Mouse (Mus musculus): ENCODE results near the gene Adamts3. TPM values are rescaled to one million over a fixed set of nuclear protein-coding genes. Genes with fewer than 3 reads are reported as not detected.

Adamts3 gene
- 0.70 and 0.98 TPM in 2 replicates for polyA plus RNA-seq (2012; rRNA removed)

DNA sequence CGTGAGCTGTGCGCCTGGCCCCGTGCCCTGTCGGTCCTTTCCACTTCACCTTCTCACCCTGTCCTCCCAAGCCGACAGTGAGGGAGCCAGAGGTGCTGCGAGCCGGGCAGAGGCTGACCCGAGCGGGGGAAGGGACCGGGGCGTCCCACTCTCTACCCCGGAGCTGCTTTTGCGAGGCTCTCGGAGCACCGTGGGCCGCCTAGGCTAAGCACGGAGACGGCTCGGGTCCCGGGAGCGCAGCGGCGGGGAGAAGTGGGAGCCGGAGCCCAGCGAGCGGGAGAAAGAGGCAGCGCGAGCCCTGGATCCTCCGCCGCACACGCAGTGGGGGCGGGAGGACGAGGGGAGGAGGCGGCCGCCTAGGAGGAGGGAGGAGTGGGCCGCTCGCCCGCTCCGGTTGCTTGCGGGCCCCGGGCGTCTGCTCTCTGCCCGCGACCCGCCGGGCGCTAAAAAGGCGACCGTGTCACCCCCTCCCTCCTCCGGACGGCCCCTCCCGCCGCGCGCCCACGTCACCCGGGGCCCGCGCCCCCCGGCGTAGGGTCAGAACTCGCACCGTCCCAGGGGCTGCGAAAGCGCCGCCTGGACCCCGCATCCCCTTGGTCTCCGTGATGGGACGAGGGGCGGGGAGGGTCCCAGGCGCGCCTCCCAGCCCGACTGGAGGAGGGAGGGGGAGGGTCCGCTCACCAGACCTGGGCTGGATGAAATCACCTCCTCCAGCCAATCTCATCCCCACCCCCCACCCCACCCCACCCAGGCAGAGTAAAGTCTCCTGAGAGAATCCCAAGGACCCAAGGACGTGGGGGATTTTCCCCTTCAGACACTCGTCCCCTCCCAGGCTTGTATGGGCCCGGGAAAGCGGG lies at the start of gene Adamts3:
Gene Adamts3, minus strand, starts transcription at position 284 of the 857 bp plus-strand sequence.
- Histone ChIP-seq H3K4me3 (replicated peaks; ENCODE audit: extremely low read depth, low read depth, low read length) (peak within 1 kb of the TSS; percentile 72), H3K4me1 (ENCODE audit: control insufficient read depth, insufficient read depth, low read length) (no peaks in the 10 kb centered on the region)
- peak; percentile 49 for DNase-seq
- TF ChIP-seq POLR2A (IDR thresholded peaks at IDR 0.05; ENCODE audit: borderline replicate concordance, extremely low read depth, low read depth, low read length) (no peak), CTCF (IDR thresholded peaks at IDR 0.05; ENCODE audit: insufficient read depth, low read length) (no peak)
- WGBS: 2% methylated on average over 67 of the region's 78 CpGs

DNA sequence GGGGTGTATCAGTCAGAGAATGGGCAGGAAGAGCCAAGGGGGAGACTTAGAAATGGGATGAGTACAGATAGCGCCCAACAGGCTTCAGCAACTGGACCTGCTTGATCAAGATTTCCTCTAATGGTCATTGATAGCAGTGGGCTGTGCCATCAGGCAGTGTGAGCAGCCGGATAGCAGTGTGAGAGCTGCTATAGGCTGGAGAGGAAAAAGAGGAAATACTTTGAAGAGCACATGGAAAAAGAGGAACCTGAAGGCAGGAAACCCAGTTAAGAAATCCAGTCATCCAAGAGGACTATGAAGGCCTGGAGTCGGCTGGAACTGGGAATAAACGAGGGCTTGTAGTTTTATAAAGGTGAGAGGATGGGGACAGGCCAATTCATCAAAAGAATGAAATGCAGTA lies 48.4 kb upstream of the Adamts3 start:
- no peak for DNase-seq
- WGBS: 69% methylated on average over 4 of the region's 4 CpGs
- Histone ChIP-seq H3K4me1 (ENCODE audit: control insufficient read depth, insufficient read depth, low read length) (no peaks in the 10 kb centered on the region), H3K4me3 (replicated peaks; ENCODE audit: extremely low read depth, low read depth, low read length) (no peak overlapping the region)
- TF ChIP-seq CTCF (IDR thresholded peaks at IDR 0.05; ENCODE audit: insufficient read depth, low read length): no peak
- TF ChIP-seq POLR2A (IDR thresholded peaks at IDR 0.05; ENCODE audit: borderline replicate concordance, extremely low read depth, low read depth, low read length): no peak

DNA sequence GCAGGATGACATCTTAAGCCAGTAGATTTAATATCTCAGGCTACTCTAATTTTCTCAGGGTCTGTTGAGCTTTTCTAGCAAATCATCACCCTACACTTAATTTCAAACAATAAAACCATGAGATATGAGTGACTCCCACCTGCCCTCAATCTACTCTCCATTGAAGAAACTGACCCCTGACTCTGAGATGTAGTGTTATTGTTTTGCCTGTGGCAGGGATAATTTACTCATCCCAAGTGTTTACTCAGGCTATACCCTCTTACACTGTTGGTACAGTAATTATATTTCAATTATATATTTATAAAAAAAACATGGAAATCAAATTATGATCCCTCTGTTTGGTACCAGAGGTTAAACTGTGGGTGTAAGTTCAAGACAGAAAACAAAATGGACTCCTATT lies 29.2 kb upstream of the Adamts3 start:
- no peak overlapping the region for H3K4me3 ChIP-seq (replicated peaks; ENCODE audit: extremely low read depth, low read depth, low read length)
- DNase-seq: no peak
- TF ChIP-seq CTCF (IDR thresholded peaks at IDR 0.05; ENCODE audit: insufficient read depth, low read length): no peak
- no peak for TF ChIP-seq POLR2A (IDR thresholded peaks at IDR 0.05; ENCODE audit: borderline replicate concordance, extremely low read depth, low read depth, low read length)
- H3K4me1 ChIP-seq (ENCODE audit: control insufficient read depth, insufficient read depth, low read length): no peaks in the 10 kb centered on the region

DNA sequence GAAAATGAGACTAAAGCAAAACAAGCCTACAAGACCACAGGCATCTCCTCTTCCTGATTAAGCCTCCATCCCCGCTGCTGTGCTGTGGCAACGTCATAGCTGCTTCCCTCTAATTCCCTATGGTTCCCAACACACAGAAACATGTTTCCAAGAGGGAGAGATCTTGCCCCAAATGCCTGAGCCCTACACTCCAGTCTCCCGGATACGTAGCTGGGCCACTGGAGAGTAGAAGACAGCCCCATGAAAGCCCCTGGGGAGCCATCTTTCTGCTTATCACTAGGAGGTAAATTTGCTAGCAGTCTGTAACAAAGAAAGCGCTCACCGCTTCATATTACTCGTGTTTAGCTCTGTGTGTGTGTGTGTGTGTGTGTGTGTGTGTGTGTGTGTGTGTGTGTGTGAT lies 28.8 kb upstream of the Adamts3 start:
- TF ChIP-seq POLR2A (IDR thresholded peaks at IDR 0.05; ENCODE audit: borderline replicate concordance, extremely low read depth, low read depth, low read length) (no peak), CTCF (IDR thresholded peaks at IDR 0.05; ENCODE audit: insufficient read depth, low read length) (no peak)
- DNase-seq: no peak
- Histone ChIP-seq H3K4me1 (ENCODE audit: control insufficient read depth, insufficient read depth, low read length) (no peaks in the 10 kb centered on the region), H3K4me3 (replicated peaks; ENCODE audit: extremely low read depth, low read depth, low read length) (no peak overlapping the region)
- 75% methylated on average over 7 of the region's 7 CpGs for WGBS

DNA sequence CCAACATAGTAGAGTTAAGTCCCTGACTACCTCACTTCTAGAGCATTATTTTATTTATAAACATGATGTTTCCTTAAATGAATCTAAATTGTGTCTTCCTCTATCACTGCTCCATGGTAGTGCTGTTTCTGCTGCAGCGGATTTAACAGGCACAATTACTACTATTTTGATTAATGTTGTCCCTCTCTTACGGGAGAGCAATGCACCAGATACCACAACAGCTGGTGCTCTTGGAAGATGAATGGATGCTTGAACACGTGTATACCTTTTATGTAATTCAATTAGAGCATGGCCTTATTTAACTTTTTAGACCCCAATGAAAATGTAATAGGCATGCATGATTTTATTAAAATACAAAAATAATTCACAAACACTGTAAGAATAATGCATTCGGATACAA lies 28.4 kb upstream of the Adamts3 start:
- no peak for DNase-seq
- no peak overlapping the region for H3K4me3 ChIP-seq (replicated peaks; ENCODE audit: extremely low read depth, low read depth, low read length)
- no peaks in the 10 kb centered on the region for H3K4me1 ChIP-seq (ENCODE audit: control insufficient read depth, insufficient read depth, low read length)
- WGBS: 78% methylated on average over 4 of the region's 4 CpGs
- TF ChIP-seq CTCF (IDR thresholded peaks at IDR 0.05; ENCODE audit: insufficient read depth, low read length) (no peak), POLR2A (IDR thresholded peaks at IDR 0.05; ENCODE audit: borderline replicate concordance, extremely low read depth, low read depth, low read length) (no peak)

DNA sequence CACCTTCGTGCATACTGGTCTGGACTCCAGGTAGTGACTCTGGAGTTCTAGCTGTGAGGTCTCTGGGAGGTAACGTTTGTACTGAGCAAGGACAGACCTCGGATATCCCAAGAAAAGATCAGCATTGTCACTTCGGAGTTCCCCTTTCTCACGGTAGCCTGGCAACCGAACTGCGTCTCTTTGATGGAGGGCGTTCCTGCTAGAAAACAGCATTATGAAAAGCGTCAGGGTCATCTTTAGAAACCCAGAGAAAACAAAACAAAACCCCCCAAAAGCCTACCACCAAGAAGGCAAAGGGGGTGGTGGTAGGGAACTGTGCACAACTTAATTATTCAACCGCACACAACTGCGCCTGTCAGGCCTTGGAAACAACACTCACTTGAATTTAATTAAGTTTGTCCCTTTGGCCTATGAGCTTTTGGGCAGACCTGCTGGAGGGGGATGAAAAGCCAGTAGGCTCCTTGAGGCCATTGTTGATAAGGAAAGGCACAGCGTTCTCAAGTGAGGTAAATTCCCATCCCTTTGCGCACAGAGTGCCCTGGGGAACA lies 23.8 kb upstream of the Adamts3 start:
- no peaks in the 10 kb centered on the region for H3K4me1 ChIP-seq (ENCODE audit: control insufficient read depth, insufficient read depth, low read length)
- 70% methylated on average over 13 of the region's 13 CpGs for WGBS
- TF ChIP-seq POLR2A (IDR thresholded peaks at IDR 0.05; ENCODE audit: borderline replicate concordance, extremely low read depth, low read depth, low read length) (no peak), CTCF (IDR thresholded peaks at IDR 0.05; ENCODE audit: insufficient read depth, low read length) (no peak)
- no peak overlapping the region for H3K4me3 ChIP-seq (replicated peaks; ENCODE audit: extremely low read depth, low read depth, low read length)
- no peak for DNase-seq

DNA sequence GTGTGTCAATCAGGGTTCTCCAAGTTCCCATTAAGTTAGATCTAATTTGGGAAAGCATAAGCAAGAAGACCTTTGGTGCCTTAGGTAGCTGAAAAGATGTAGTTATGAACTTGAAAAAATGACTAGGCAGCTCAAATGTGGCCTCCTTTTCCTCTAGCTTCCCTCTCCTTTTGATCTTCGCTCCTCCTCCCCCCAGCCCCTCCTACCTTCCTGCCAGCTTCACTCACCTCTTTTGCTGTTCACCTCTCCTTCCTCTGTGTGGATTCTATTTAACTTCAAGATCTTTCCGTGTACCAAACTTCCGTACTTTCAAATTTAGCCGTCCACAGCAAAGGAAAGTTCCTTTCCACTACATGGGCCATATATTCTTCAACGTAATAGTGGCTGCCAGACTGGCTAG lies 17.9 kb upstream of the Adamts3 start:
- Histone ChIP-seq H3K4me1 (ENCODE audit: control insufficient read depth, insufficient read depth, low read length) (no peaks in the 10 kb centered on the region), H3K4me3 (replicated peaks; ENCODE audit: extremely low read depth, low read depth, low read length) (no peak overlapping the region)
- no peak for DNase-seq
- WGBS: 77% methylated on average over 5 of the region's 5 CpGs
- no peak for TF ChIP-seq CTCF (IDR thresholded peaks at IDR 0.05; ENCODE audit: insufficient read depth, low read length)
- no peak for TF ChIP-seq POLR2A (IDR thresholded peaks at IDR 0.05; ENCODE audit: borderline replicate concordance, extremely low read depth, low read depth, low read length)

DNA sequence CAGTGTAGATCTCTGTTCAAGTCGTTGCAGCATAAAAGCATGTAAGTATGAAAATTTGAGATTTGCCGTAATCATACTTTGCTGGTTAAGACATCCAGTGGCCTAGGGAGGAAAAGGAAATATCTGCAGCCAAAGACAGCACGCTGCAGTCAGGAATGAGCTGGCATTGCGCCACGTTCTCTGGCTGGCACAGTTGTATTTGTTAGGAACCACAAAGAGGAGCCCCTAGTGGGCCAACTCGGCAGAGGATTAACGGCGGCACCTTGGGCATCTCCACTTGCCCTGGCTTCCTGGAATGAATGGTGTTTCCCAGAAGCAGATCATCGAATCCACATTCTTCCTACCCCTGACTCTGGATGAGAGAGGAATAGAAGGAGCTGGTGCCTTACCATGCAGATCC lies 14.4 kb upstream of the Adamts3 start:
- no peak for TF ChIP-seq POLR2A (IDR thresholded peaks at IDR 0.05; ENCODE audit: borderline replicate concordance, extremely low read depth, low read depth, low read length)
- no peak for TF ChIP-seq CTCF (IDR thresholded peaks at IDR 0.05; ENCODE audit: insufficient read depth, low read length)
- no peak for DNase-seq
- H3K4me3 ChIP-seq (replicated peaks; ENCODE audit: extremely low read depth, low read depth, low read length): no peak overlapping the region
- 25% methylated on average over 9 of the region's 9 CpGs for WGBS
- H3K4me1 ChIP-seq (ENCODE audit: control insufficient read depth, insufficient read depth, low read length): no peaks in the 10 kb centered on the region

DNA sequence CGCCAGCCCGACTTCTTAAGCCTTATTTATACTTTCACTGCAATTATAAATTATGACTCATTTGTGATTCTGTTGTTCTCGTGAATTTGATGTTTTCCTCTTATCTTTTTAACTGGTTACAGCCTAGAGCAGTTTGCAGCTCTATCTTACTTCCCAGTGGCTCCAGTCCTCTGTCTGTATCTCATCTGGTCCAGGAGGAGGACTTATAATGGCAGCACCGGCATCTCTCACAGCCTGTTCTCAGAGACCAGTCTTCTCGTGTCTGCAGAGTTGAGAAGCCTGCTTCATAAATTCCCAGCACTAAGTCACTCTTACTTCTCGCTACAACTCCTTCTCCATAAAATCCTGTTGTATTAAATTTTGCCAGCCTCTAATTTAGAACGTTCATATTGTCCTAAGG lies 12.4 kb upstream of the Adamts3 start:
- DNase-seq: no peak
- WGBS: 71% methylated on average over 7 of the region's 7 CpGs
- Histone ChIP-seq H3K4me1 (ENCODE audit: control insufficient read depth, insufficient read depth, low read length) (no peaks in the 10 kb centered on the region), H3K4me3 (replicated peaks; ENCODE audit: extremely low read depth, low read depth, low read length) (no peak overlapping the region)
- TF ChIP-seq POLR2A (IDR thresholded peaks at IDR 0.05; ENCODE audit: borderline replicate concordance, extremely low read depth, low read depth, low read length) (no peak), CTCF (IDR thresholded peaks at IDR 0.05; ENCODE audit: insufficient read depth, low read length) (no peak)

DNA sequence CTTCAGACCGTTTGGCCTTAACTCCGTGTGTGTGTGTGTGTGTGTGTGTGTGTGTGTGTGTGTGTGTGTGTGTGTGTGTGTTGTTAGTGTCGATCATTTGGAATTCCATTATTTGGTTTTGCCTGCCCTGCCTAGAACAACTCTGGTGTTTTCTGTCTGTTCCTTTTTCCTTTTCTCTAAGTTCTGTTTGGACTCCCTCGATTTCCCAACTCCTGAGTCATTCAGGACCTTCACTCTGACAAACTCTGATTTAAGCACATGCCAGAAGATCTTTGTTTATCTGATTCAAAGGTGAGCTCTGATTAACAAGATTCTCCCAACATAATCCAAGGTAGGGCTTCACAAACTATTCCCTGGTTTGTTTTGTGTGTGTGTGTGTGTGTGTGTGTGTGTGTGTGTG lies 1.9 kb upstream of the Adamts3 start:
- Histone ChIP-seq H3K4me3 (replicated peaks; ENCODE audit: extremely low read depth, low read depth, low read length) (no peak overlapping the region), H3K4me1 (ENCODE audit: control insufficient read depth, insufficient read depth, low read length) (no peaks in the 10 kb centered on the region)
- TF ChIP-seq CTCF (IDR thresholded peaks at IDR 0.05; ENCODE audit: insufficient read depth, low read length): no peak
- TF ChIP-seq POLR2A (IDR thresholded peaks at IDR 0.05; ENCODE audit: borderline replicate concordance, extremely low read depth, low read depth, low read length): no peak
- WGBS: 52% methylated on average over 4 of the region's 4 CpGs
- DNase-seq: no peak
